Mouse (Mus musculus): Measurements from ENCODE around the gene Fgd2.

DNA sequence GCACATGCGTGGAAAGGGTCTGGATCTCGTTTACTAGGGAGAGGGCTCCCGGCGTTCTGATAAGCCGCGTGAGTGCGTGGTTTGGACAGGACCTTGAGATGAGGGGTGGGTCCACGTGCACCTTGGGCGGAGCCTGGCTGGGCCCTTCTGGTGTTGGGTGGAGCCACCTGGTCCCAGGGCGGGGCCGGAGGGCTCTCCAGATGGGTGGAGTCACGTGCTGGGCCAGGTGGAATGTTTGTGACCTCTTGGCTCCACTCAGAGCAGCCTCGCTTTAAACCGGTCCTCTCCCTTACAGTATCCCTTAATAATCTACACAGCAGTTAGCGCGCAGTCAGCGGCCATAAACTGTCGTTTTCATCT, 38.1 kb upstream of the Fgd2 start:
- TF ChIP-seq GATA1 (IDR thresholded peaks at IDR 0.05; ENCODE audit: borderline replicate concordance, low read length): no peak
- no peak for TF ChIP-seq FLI1 (IDR thresholded peaks at IDR 0.05; ENCODE audit: low read length)
